Mouse (Mus musculus) brain, embryonic 14.5 days (tissue): Measurements from ENCODE around the gene Entpd1.

Experiments
- CTCF ChIP-seq: fragments of 200-500 bp; IDR thresholded peaks from 2 replicates; pipeline ENCODE4 v1.5.1; 2012; ENCODE audit warnings: inconsistent platforms, mild to moderate bottlenecking, moderate library complexity, borderline replicate concordance; ENCODE audit not compliant: insufficient read depth, insufficient read length; ENCODE audit errors: extremely low read depth
- POLR2A ChIP-seq: fragments of 200-500 bp; IDR thresholded peaks from 2 replicates; pipeline ENCODE4 v1.6.1; 2012; ENCODE audit warnings: mild to moderate bottlenecking, inconsistent platforms, borderline replicate concordance; ENCODE audit not compliant: poor library complexity, insufficient read depth, insufficient read length, severe bottlenecking; ENCODE audit errors: extremely low read depth

DNA sequence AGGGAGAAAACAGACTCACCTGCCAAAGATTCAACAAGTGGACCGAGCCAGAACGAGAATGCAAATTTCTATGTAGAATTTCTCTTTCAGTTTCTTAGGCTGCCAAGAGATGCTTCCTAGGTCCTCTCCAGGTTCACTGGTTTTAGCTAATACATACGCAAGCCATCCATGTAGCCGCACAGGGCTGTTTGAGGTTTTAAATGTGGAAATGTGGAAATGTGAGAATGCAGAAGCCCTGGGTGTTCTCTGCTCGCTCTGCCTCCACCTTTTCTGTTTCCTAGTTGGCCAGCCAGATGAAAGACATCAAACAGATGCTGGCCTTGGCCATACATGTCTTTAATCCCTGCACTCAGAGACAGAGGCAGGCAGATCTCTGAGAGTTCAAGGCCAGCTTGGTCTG lies 26.4 kb downstream of the Entpd1 start:
- TF ChIP-seq CTCF, result no peak
- TF ChIP-seq POLR2A, result no peak
